Mouse (Mus musculus) ES-Bruce4 (cell line): ENCODE results near the gene Lrrc28.

ENCODE experiments used
- CTCF ChIP-seq: IDR thresholded peaks from one replicate; pipeline ENCODE4 v1.8.1; 2011; ENCODE audit warnings: low read depth, low read length
- POLR2A ChIP-seq: IDR thresholded peaks from one replicate; pipeline ENCODE4 v1.8.1; 2011; ENCODE audit warnings: low read length; ENCODE audit not compliant: insufficient read depth

GRCm38 (mm10) chr7:67655186-67655585 lies 10.1 kb upstream of the Lrrc28 start:
- TF ChIP-seq POLR2A (no peak), CTCF (no peak)
